Mouse (Mus musculus) lung, embryonic 16.5 days (tissue): Measurements from ENCODE around the gene Ddost. TPM values are rescaled to one million over a fixed set of nuclear protein-coding genes. Genes with fewer than 3 reads are reported as not detected.

ENCODE experiments used
- ATAC-seq: fragments of 200-750 bp; cut with Nextera tagmentation; 2 replicates; pipeline ENCODE4 v1.8.0; 2017; ENCODE audit warnings: low read depth, mild to moderate bottlenecking, moderate library complexity
- H3K27ac ChIP-seq: fragments of 300-500 bp; sonication (generic); 2 replicates; pipeline ENCODE4 v1.5.1; 2014; ENCODE audit warnings: mild to moderate bottlenecking, control low read depth, low read length
- H3K27me3 ChIP-seq: fragments of 300-500 bp; sonication (generic); 2 replicates; pipeline ENCODE4 v1.6.1; 2014; ENCODE audit warnings: low read depth, low read length, mixed read lengths; ENCODE audit not compliant: control insufficient read depth, insufficient read depth
- H3K36me3 ChIP-seq: fragments of 300-500 bp; sonication (generic); 2 replicates; pipeline ENCODE4 v1.6.1; 2014; ENCODE audit warnings: low read length; ENCODE audit not compliant: control insufficient read depth, insufficient read depth
- H3K4me1 ChIP-seq: fragments of 300-500 bp; sonication (generic); replicated peaks from 2 replicates; pipeline ENCODE4 v1.6.1; 2014; ENCODE audit warnings: low read length, mixed read lengths; ENCODE audit not compliant: control insufficient read depth, insufficient read depth
- H3K4me2 ChIP-seq: fragments of 300-500 bp; sonication (generic); 2 replicates; pipeline ENCODE4 v1.6.1; 2014; ENCODE audit warnings: low read depth, low read length, control low read depth
- H3K4me3 ChIP-seq: fragments of 300-500 bp; sonication (generic); 2 replicates; pipeline ENCODE4 v1.5.1; 2014; ENCODE audit warnings: mild to moderate bottlenecking, low read length, control low read depth
- H3K9ac ChIP-seq: fragments of 300-500 bp; sonication (generic); 2 replicates; pipeline ENCODE4 v1.6.1; 2014; ENCODE audit warnings: low read length, control low read depth
- H3K9me3 ChIP-seq: fragments of 300-500 bp; sonication (generic); 2 replicates; pipeline ENCODE4 v1.6.1; 2016; ENCODE audit warnings: low read length; ENCODE audit not compliant: control insufficient read depth
- WGBS: fragments of 180-500 bp; shearing (Covaris S2); extraction: QIAGEN DNeasy Blood & Tissue Kit; methylation state at CpG from one replicate; pipeline ENCODE4 v1.1.7; 2014; 5-methylcytosine and 5-hydroxymethylcytosine counted together
- polyA plus RNA-seq: library from polyadenylated mRNA; unstranded; fragments of >200 nt; fragmentation: Nextera tagmentation; extraction: Ambion mirVana; gene quantifications from 2 replicates; pipeline ENCODE4 v1.2.1, GENCODE M21; 2015

Ddost gene
- polyA plus RNA-seq, 1 experiment from 2014 or later = 402 TPM

GRCm38 (mm10) chr4:138282834-138283233 is 21.7 kb upstream of the Ddost start:
- Histone ChIP-seq H3K27me3 (no peaks in the 10 kb centered on the region), H3K4me2 (no peak overlapping the region), H3K9me3 (peaks cover 3% of the 10 kb centered on the region; the same call in 1 of the 2 replicates), H3K4me3 (no peak overlapping the region), H3K27ac (no peak overlapping the region), H3K4me1 (no peaks in the 10 kb centered on the region), H3K36me3 (no peaks in the 10 kb centered on the region), H3K9ac (no peak overlapping the region)
- ATAC-seq = peak; percentile 81
- 29% methylated on average over 4 of the region's 4 CpGs for WGBS

DNA sequence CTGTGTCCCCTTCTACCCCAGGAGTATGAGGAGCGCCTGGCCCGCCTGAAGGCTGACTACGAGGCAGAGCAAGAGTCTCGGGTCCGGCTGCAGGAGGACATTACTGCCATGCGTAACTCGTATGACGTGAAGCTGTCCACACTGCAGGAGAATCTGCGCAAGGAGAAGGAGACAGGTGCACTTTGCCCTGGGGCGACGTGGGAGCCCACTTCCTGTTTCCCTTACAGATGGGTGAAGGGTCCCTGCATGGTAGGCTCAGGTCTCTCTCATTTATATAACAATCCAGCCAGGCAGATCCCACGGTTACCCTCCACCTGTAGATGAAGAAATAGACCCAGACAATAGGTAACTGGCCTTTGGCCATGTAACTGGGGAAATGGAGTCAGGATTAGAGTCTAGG is 18.1 kb upstream of the Ddost start:
- WGBS = 76% methylated on average over 12 of the region's 12 CpGs
- H3K4me3 ChIP-seq = no peak overlapping the region
- H3K9me3 ChIP-seq = peaks cover 3% of the 10 kb centered on the region; the same call in 1 of the 2 replicates
- H3K4me1 ChIP-seq = no peaks in the 10 kb centered on the region
- no peak overlapping the region for H3K4me2 ChIP-seq
- no peak overlapping the region for H3K27ac ChIP-seq
- no peaks in the 10 kb centered on the region for H3K36me3 ChIP-seq
- no peak overlapping the region for H3K9ac ChIP-seq
- H3K27me3 ChIP-seq = no peaks in the 10 kb centered on the region
- no peak for ATAC-seq

DNA sequence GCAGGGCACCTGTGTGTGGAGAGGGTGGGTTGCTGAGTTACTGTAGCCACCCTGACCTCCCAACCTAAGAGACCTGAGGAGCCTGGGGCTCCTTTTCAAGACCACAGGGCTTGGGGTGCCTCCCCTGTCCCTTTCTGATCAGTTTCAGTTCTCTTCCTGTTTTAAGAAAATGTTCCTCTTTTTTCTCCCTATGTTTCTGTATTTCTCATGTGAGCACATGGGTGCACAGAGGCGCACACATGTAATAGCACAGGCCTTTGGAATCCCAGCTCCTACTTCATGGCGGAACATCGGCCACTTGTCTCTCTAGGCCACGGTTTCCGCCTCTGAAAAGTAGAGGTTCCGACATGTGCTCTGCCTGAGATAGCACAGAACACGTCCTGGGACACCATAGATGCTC is 15.8 kb upstream of the Ddost start:
- Histone ChIP-seq H3K9me3 (peaks cover 3% of the 10 kb centered on the region; the same call in 1 of the 2 replicates), H3K4me2 (no peak overlapping the region), H3K4me1 (no peaks in the 10 kb centered on the region), H3K27ac (no peak overlapping the region), H3K36me3 (no peaks in the 10 kb centered on the region), H3K27me3 (no peaks in the 10 kb centered on the region), H3K9ac (no peak overlapping the region), H3K4me3 (no peak overlapping the region)
- ATAC-seq = no peak
- 81% methylated on average over 7 of the region's 7 CpGs for WGBS

- Histone ChIP-seq H3K4me2 (no peak overlapping the region), H3K27ac (no peak overlapping the region), H3K9ac (no peak overlapping the region), H3K36me3 (no peaks in the 10 kb centered on the region), H3K4me1 (no peaks in the 10 kb centered on the region), H3K4me3 (no peak overlapping the region), H3K9me3 (no peaks in the 10 kb centered on the region), H3K27me3 (no peaks in the 10 kb centered on the region)
- no peak for ATAC-seq
- 87% methylated on average over 13 of the region's 13 CpGs for WGBS
Measured at GRCm38 (mm10) chr4:138292028-138292427, 12.5 kb upstream of the Ddost start.

DNA sequence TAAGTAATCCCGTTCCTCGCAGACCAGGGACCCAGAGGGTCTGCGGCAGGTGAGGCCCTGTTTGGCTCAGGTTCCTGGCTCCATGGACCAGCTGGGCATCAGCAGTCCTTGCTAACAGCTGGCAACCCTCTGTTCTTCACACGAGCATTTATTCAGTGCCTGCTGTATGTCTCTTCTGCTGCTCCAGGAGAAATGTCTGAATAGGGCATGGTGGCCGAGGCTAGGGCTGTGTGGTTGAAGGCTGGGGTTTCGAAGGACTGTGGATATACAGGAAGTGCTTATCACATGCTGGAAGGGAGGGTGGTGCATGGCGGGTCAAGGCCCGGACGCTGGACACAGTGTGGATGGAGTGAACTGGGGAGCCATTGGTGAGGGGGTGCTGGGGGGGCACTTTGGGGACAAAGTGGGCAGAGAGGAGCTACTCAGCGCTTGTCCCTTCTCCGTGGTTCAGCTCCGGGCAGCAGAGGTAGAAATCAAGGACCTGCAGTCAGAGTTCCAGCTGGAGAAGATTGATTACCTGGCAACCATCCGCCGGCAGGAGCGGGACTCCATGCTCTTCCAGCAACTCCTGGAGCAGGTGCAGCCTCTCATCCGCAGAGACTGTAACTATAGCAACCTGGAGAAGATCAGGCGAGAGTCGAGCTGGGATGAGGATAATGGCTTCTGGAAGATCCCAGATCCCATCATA is 11.1 kb upstream of the Ddost start:
- ATAC-seq = no peak
- WGBS = 62% methylated on average over 18 of the region's 18 CpGs

GRCm38 (mm10) chr4:138293949-138294550 is 10.5 kb upstream of the Ddost start:
- Histone ChIP-seq H3K9me3 (no peaks in the 10 kb centered on the region), H3K27me3 (no peaks in the 10 kb centered on the region), H3K9ac (no peak overlapping the region), H3K4me2 (no peak overlapping the region), H3K36me3 (no peaks in the 10 kb centered on the region), H3K27ac (no peak overlapping the region), H3K4me3 (no peak overlapping the region), H3K4me1 (no peaks in the 10 kb centered on the region)
- 83% methylated on average over 9 of the region's 14 CpGs for WGBS
- ATAC-seq = no peak

More for the DNA sequence above, 11.1 kb upstream of the Ddost start:
- Histone ChIP-seq H3K4me3 (no peak overlapping the region), H3K4me2 (no peak overlapping the region), H3K36me3 (no peaks in the 10 kb centered on the region), H3K27me3 (no peaks in the 10 kb centered on the region), H3K9ac (no peak overlapping the region), H3K4me1 (no peaks in the 10 kb centered on the region), H3K27ac (no peak overlapping the region), H3K9me3 (no peaks in the 10 kb centered on the region)

GRCm38 (mm10) chr4:138301271-138301780 is 3.2 kb upstream of the Ddost start:
- Histone ChIP-seq H3K9me3 (no peaks in the 10 kb centered on the region), H3K9ac (no peak overlapping the region), H3K4me2 (no peak overlapping the region), H3K27me3 (no peaks in the 10 kb centered on the region), H3K4me1 (peaks cover 16% of the 10 kb centered on the region), H3K4me3 (no peak overlapping the region), H3K36me3 (no peaks in the 10 kb centered on the region), H3K27ac (no peak overlapping the region)
- no peak for ATAC-seq
- WGBS = 74% methylated on average over 10 of the region's 10 CpGs

GRCm38 (mm10) chr4:138303011-138303410 is 1.5 kb upstream of the Ddost start:
- Histone ChIP-seq H3K4me2 (no peak overlapping the region), H3K27me3 (no peaks in the 10 kb centered on the region), H3K4me3 (no peak overlapping the region), H3K27ac (no peak overlapping the region), H3K36me3 (0 out of 2 replicates have a peak, but pooled peaks cover 2% of the 10 kb centered on the region), H3K4me1 (peaks cover 16% of the 10 kb centered on the region), H3K9me3 (no peaks in the 10 kb centered on the region), H3K9ac (no peak overlapping the region)
- ATAC-seq = no peak
- 90% methylated on average over 3 of the region's 3 CpGs for WGBS

- WGBS = 6% methylated on average over 18 of the region's 18 CpGs
- Histone ChIP-seq H3K27ac (peak overlapping the region; percentile 48), H3K4me3 (peak overlapping the region; percentile 100), H3K4me1 (peaks cover 16% of the 10 kb centered on the region), H3K4me2 (peak overlapping the region; percentile 67), H3K36me3 (peaks cover 4% of the 10 kb centered on the region; the same call in 1 of the 2 replicates), H3K9me3 (no peaks in the 10 kb centered on the region), H3K9ac (peak overlapping the region; percentile 76), H3K27me3 (no peaks in the 10 kb centered on the region)
- ATAC-seq = no peak
Measured at GRCm38 (mm10) chr4:138303742-138304141, 788 bp upstream of the Ddost start.
